Mouse (Mus musculus) midbrain, embryonic 12.5 days (tissue): Measurements from ENCODE around the gene Ccdc91. TPM values are rescaled to one million over a fixed set of nuclear protein-coding genes. Genes with fewer than 3 reads are reported as not detected.

Source experiments
- ATAC-seq: fragments of 200-750 bp; cut with Nextera tagmentation; 2 replicates; pipeline ENCODE4 v1.8.0; 2017; ENCODE audit warnings: low read depth, moderate TSS enrichment, moderate library complexity; ENCODE audit not compliant: low FRiP score
- H3K27ac ChIP-seq: fragments of 300-500 bp; sonication (generic); replicated peaks from 2 replicates; pipeline ENCODE4 v1.5.1; 2016; ENCODE audit warnings: mild to moderate bottlenecking
- H3K27me3 ChIP-seq: fragments of 300-500 bp; sonication (generic); 2 replicates; pipeline ENCODE4 v1.6.1; 2016; ENCODE audit warnings: mild to moderate bottlenecking
- H3K36me3 ChIP-seq: fragments of 300-500 bp; sonication (generic); 2 replicates; pipeline ENCODE4 v1.6.1; 2016
- H3K4me1 ChIP-seq: fragments of 300-500 bp; sonication (generic); 2 replicates; pipeline ENCODE4 v1.6.1; 2016
- H3K4me2 ChIP-seq: fragments of 300-500 bp; sonication (generic); replicated peaks from 2 replicates; pipeline ENCODE4 v1.6.1; 2016; ENCODE audit warnings: mild to moderate bottlenecking, moderate library complexity
- H3K4me3 ChIP-seq: fragments of 300-500 bp; sonication (generic); 2 replicates; pipeline ENCODE4 v1.5.1; 2016; ENCODE audit warnings: mild to moderate bottlenecking
- H3K9ac ChIP-seq: fragments of 300-500 bp; sonication (generic); replicated peaks from 2 replicates; pipeline ENCODE4 v1.6.1; 2016; ENCODE audit warnings: mild to moderate bottlenecking, moderate library complexity
- H3K9me3 ChIP-seq: fragments of 300-500 bp; sonication (generic); 2 replicates; pipeline ENCODE4 v1.6.1; 2016; ENCODE audit warnings: mild to moderate bottlenecking
- WGBS: fragments of 180-500 bp; shearing (Covaris S2); methylation state at CpG from one replicate; pipeline ENCODE4 v1.1.7; 2016; 5-methylcytosine and 5-hydroxymethylcytosine counted together
- polyA plus RNA-seq: library from polyadenylated mRNA; unstranded; fragments of >200 nt; fragmentation: Nextera tagmentation; extraction: Ambion mirVana; gene quantifications from 2 replicates; pipeline ENCODE4 v1.2.1, GENCODE M21; 2016

Gene Ccdc91
- polyA plus RNA-seq, 1 experiment from 2014 or later: 32.0 TPM

GRCm38 (mm10) chr6:147510516-147510915 lies 34.9 kb downstream of the Ccdc91 start:
- ATAC-seq: no peak
- H3K4me1 ChIP-seq: no peaks in the 10 kb centered on the region
- WGBS: 89% methylated on average over 2 of the region's 2 CpGs
- H3K27ac ChIP-seq: no peak overlapping the region
- no peak overlapping the region for H3K4me3 ChIP-seq
- no peaks in the 10 kb centered on the region for H3K27me3 ChIP-seq
- no peaks in the 10 kb centered on the region for H3K36me3 ChIP-seq
- no peak overlapping the region for H3K4me2 ChIP-seq
- no peak overlapping the region for H3K9ac ChIP-seq
- H3K9me3 ChIP-seq: no peaks in the 10 kb centered on the region

- Histone ChIP-seq H3K4me1 (no peaks in the 10 kb centered on the region), H3K36me3 (no peaks in the 10 kb centered on the region), H3K9ac (no peak overlapping the region), H3K4me2 (no peak overlapping the region), H3K27me3 (no peaks in the 10 kb centered on the region), H3K4me3 (no peak overlapping the region), H3K27ac (no peak overlapping the region), H3K9me3 (no peaks in the 10 kb centered on the region)
- ATAC-seq: no peak
- WGBS: 91% methylated on average over 8 of the region's 8 CpGs
These were observed 42.3 kb downstream of the Ccdc91 start for GRCm38 (mm10) chr6:147517909-147518308.

DNA sequence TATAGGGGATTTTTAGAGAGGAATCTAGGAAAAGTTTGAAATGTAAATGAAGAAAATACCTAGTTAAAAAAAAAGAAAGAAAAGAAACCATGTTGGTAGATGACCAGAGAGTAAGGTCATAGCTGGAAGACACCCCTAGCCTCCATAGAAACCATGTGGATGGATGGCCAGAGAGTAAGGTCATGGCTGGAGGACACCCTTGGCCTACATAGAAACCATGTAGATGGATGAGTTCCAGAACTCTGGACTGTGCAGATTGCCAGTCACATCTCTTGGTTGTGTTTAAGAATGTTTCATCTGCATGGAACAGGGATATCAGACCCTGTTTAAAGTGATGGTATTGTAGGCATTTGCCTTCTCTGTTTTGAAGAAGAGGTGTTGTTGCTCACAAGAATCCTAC lies 49.6 kb downstream of the Ccdc91 start:
- H3K4me2 ChIP-seq: no peak overlapping the region
- no peak for ATAC-seq

GRCm38 (mm10) chr6:147534971-147535370 lies 59.3 kb downstream of the Ccdc91 start:
- Histone ChIP-seq H3K9me3 (no peaks in the 10 kb centered on the region), H3K4me2 (no peak overlapping the region), H3K9ac (no peak overlapping the region), H3K27me3 (no peaks in the 10 kb centered on the region), H3K27ac (no peak overlapping the region), H3K36me3 (peaks cover 13% of the 10 kb centered on the region; the same call in 1 of the 2 replicates), H3K4me3 (no peak overlapping the region), H3K4me1 (no peaks in the 10 kb centered on the region)
- 95% methylated on average over 5 of the region's 5 CpGs for WGBS
- no peak for ATAC-seq

More for the DNA sequence above, 49.6 kb downstream of the Ccdc91 start:
- Histone ChIP-seq H3K27me3 (no peaks in the 10 kb centered on the region), H3K4me1 (no peaks in the 10 kb centered on the region), H3K27ac (no peak overlapping the region), H3K9me3 (no peaks in the 10 kb centered on the region), H3K9ac (no peak overlapping the region), H3K36me3 (no peaks in the 10 kb centered on the region), H3K4me3 (no peak overlapping the region)

DNA sequence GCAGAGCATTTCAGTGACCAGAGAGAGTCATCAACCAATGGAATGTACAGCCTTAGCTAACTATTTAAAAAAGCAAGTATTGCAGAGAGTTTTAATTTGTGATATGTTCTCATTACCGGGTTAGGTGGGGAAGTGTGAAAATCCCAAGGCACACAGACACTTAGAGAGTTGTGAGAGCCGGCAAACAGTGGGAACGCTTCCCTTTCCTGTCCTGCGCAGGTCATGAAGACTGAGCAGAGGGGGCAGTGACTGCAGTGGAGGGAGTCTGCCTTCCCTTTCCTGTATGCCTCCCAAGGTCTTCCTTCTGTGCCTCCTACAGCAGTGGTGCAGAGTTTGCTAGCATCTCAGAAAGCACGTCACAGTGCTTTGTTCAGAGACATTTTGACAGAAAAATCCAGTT lies 62.6 kb downstream of the Ccdc91 start:
- Histone ChIP-seq H3K9me3 (no peaks in the 10 kb centered on the region), H3K27ac (no peak overlapping the region), H3K9ac (no peak overlapping the region), H3K4me2 (no peak overlapping the region), H3K27me3 (no peaks in the 10 kb centered on the region), H3K4me3 (no peak overlapping the region), H3K4me1 (no peaks in the 10 kb centered on the region), H3K36me3 (peaks cover 13% of the 10 kb centered on the region; the same call in 1 of the 2 replicates)
- ATAC-seq: no peak
- 89% methylated on average over 5 of the region's 5 CpGs for WGBS

- WGBS: 90% methylated on average over 7 of the region's 7 CpGs
- Histone ChIP-seq H3K27ac (no peak overlapping the region), H3K4me3 (no peak overlapping the region), H3K4me2 (no peak overlapping the region), H3K9me3 (no peaks in the 10 kb centered on the region), H3K27me3 (no peaks in the 10 kb centered on the region), H3K36me3 (peaks cover 13% of the 10 kb centered on the region; the same call in 1 of the 2 replicates), H3K9ac (no peak overlapping the region), H3K4me1 (no peaks in the 10 kb centered on the region)
- no peak for ATAC-seq
These were observed 63.5 kb downstream of the Ccdc91 start for GRCm38 (mm10) chr6:147539056-147539600.

DNA sequence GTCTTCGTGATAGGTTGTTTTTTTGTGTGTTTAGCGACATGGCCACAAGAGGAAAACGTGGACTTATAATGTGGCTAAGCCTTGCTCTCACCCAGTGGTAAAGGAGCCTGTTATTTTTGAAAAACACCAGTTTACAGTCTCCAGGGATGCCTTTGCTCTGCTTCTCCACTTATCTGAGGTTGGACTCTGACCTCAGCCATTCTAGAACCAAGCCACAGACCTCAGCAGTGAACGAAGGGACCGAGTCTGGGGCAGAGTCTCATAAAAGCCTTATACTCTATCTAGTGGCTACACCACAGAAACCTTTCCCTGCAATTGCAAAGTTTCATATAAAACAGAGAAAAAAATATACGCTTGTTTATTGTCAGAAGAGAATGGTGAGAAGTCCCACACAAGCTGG lies 65.3 kb downstream of the Ccdc91 start:
- Histone ChIP-seq H3K27ac (no peak overlapping the region), H3K4me2 (no peak overlapping the region), H3K4me3 (no peak overlapping the region), H3K9me3 (no peaks in the 10 kb centered on the region), H3K4me1 (no peaks in the 10 kb centered on the region), H3K9ac (no peak overlapping the region), H3K36me3 (0 out of 2 replicates have a peak, but pooled peaks cover 4% of the 10 kb centered on the region), H3K27me3 (no peaks in the 10 kb centered on the region)
- WGBS: 91% methylated on average over 6 of the region's 6 CpGs
- no peak for ATAC-seq

- Histone ChIP-seq H3K9me3 (no peaks in the 10 kb centered on the region), H3K9ac (no peak overlapping the region), H3K4me1 (no peaks in the 10 kb centered on the region), H3K4me2 (no peak overlapping the region), H3K36me3 (no peaks in the 10 kb centered on the region), H3K4me3 (no peak overlapping the region), H3K27me3 (no peaks in the 10 kb centered on the region), H3K27ac (no peak overlapping the region)
- ATAC-seq: no peak
- WGBS: 82% methylated on average over 6 of the region's 6 CpGs
These were observed 80.0 kb downstream of the Ccdc91 start for GRCm38 (mm10) chr6:147555591-147555990.

- Histone ChIP-seq H3K9ac (no peak overlapping the region), H3K36me3 (no peaks in the 10 kb centered on the region), H3K4me3 (no peak overlapping the region), H3K9me3 (no peaks in the 10 kb centered on the region), H3K27me3 (no peaks in the 10 kb centered on the region), H3K4me1 (no peaks in the 10 kb centered on the region), H3K27ac (no peak overlapping the region), H3K4me2 (no peak overlapping the region)
- no peak for ATAC-seq
- WGBS: 84% methylated on average over 3 of the region's 3 CpGs
These were observed 83.7 kb downstream of the Ccdc91 start for GRCm38 (mm10) chr6:147559316-147559715.

GRCm38 (mm10) chr6:147560436-147560835 lies 84.8 kb downstream of the Ccdc91 start:
- ATAC-seq: no peak
- Histone ChIP-seq H3K27me3 (no peaks in the 10 kb centered on the region), H3K4me1 (no peaks in the 10 kb centered on the region), H3K27ac (no peak overlapping the region), H3K4me3 (no peak overlapping the region), H3K9me3 (no peaks in the 10 kb centered on the region), H3K9ac (no peak overlapping the region), H3K4me2 (no peak overlapping the region), H3K36me3 (no peaks in the 10 kb centered on the region)

GRCm38 (mm10) chr6:147569246-147569645 lies 93.6 kb downstream of the Ccdc91 start:
- no peak for ATAC-seq
- 89% methylated on average over 5 of the region's 5 CpGs for WGBS
- Histone ChIP-seq H3K36me3 (no peaks in the 10 kb centered on the region), H3K9ac (no peak overlapping the region), H3K4me3 (no peak overlapping the region), H3K4me1 (peaks cover 3% of the 10 kb centered on the region; the same call in 1 of the 2 replicates), H3K27ac (no peak overlapping the region), H3K9me3 (no peaks in the 10 kb centered on the region), H3K27me3 (no peaks in the 10 kb centered on the region), H3K4me2 (no peak overlapping the region)

- Histone ChIP-seq H3K27ac (no peak overlapping the region), H3K9ac (no peak overlapping the region), H3K4me3 (no peak overlapping the region), H3K4me1 (peaks cover 8% of the 10 kb centered on the region; the same call in 1 of the 2 replicates), H3K27me3 (no peaks in the 10 kb centered on the region), H3K9me3 (no peaks in the 10 kb centered on the region), H3K36me3 (no peaks in the 10 kb centered on the region), H3K4me2 (no peak overlapping the region)
- 67% methylated on average over 4 of the region's 4 CpGs for WGBS
- ATAC-seq: no peak
These were observed 97.5 kb downstream of the Ccdc91 start for GRCm38 (mm10) chr6:147573137-147573536.
